Mouse (Mus musculus): Measurements from ENCODE around the gene Jam3. TPM values are rescaled to one million over a fixed set of nuclear protein-coding genes. Genes with fewer than 3 reads are reported as not detected.

Gene Jam3
- polyA plus RNA-seq, 1 experiment = 6.4 TPM

DNA sequence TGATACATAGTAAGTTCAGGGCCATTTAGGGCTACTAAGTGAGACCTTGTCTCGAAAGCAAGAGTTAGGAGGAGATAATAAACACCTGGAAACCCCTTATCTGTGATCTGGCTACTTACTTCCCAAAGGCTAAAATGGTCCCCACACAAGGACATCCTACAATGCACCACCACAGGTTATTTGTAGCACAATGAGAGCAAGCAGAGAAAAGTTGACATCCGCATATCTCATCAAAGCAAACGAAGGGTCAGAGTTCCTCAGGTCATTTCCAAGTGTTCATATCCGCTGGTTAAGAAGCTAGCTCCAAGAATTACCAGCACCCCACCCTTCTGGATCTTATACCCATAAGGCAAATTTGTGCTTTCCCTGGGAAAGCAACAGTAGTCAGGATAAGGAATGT lies 46.8 kb downstream of the Jam3 start:
- H3K27me3 ChIP-seq (ENCODE audit: control insufficient read depth, insufficient read depth, low read length) = no peaks in the 10 kb centered on the region
- no peaks in the 10 kb centered on the region for H3K4me1 ChIP-seq (ENCODE audit: control insufficient read depth, insufficient read depth, insufficient read length)
- no peak overlapping the region for H3K4me3 ChIP-seq (ENCODE audit: extremely low read depth, insufficient read depth, insufficient read length)
- no peaks in the 10 kb centered on the region for H3K36me3 ChIP-seq (ENCODE audit: control insufficient read depth, insufficient read depth, low read length)
- no peak for DNase-seq (ENCODE audit: low read depth in 1 of 2, low spot score in 2 of 2)
- 88% methylated on average over 4 of the region's 4 CpGs for WGBS
- H3K27ac ChIP-seq (ENCODE audit: insufficient read depth, low read length) = no peak overlapping the region
- TF ChIP-seq CTCF (IDR thresholded peaks at IDR 0.05; ENCODE audit: extremely low read depth, insufficient read depth, insufficient read length, insufficient replicate concordance) = no peak
- no peak for TF ChIP-seq POLR2A (IDR thresholded peaks at IDR 0.05; ENCODE audit: low read depth, low read length)

DNA sequence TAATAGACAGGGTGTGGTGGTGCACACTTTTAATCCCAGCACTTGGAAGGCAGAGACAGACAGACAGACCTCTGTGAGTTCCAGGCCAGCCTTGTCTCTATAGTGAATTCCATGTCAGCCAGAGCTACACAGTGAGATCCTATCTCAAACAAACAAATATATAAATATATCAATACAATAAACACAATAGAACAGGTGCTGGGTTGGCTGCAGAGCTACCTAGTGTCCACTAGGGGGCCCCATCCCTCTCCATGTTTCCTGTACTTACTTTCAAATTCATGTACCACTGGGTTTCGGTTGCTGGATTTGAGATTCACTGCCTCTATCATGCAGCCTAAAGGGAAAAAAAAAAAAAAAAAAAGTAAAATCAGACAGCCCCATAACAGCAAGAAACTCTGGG lies 49.1 kb downstream of the Jam3 start:
- WGBS = 32% methylated on average over 1 of the region's 1 CpGs
- Histone ChIP-seq H3K27ac (ENCODE audit: insufficient read depth, low read length) (no peak overlapping the region), H3K36me3 (ENCODE audit: control insufficient read depth, insufficient read depth, low read length) (no peaks in the 10 kb centered on the region), H3K4me3 (ENCODE audit: extremely low read depth, insufficient read depth, insufficient read length) (no peak overlapping the region), H3K27me3 (ENCODE audit: control insufficient read depth, insufficient read depth, low read length) (no peaks in the 10 kb centered on the region), H3K4me1 (ENCODE audit: control insufficient read depth, insufficient read depth, insufficient read length) (no peaks in the 10 kb centered on the region)
- no peak for DNase-seq (ENCODE audit: low read depth in 1 of 2, low spot score in 2 of 2)
- TF ChIP-seq CTCF (IDR thresholded peaks at IDR 0.05; ENCODE audit: extremely low read depth, insufficient read depth, insufficient read length, insufficient replicate concordance) = peak; percentile 23; the same call in 1 of the 2 replicates
- no peak for TF ChIP-seq POLR2A (IDR thresholded peaks at IDR 0.05; ENCODE audit: low read depth, low read length)

GRCm38 (mm10) chr9:27101466-27101865 lies 53.8 kb downstream of the Jam3 start:
- WGBS = 99% methylated on average over 6 of the region's 6 CpGs
- TF ChIP-seq CTCF (IDR thresholded peaks at IDR 0.05; ENCODE audit: extremely low read depth, insufficient read depth, insufficient read length, insufficient replicate concordance) (no peak), POLR2A (IDR thresholded peaks at IDR 0.05; ENCODE audit: low read depth, low read length) (no peak)
- H3K4me1 ChIP-seq (ENCODE audit: control insufficient read depth, insufficient read depth, insufficient read length) = no peaks in the 10 kb centered on the region
- H3K36me3 ChIP-seq (ENCODE audit: control insufficient read depth, insufficient read depth, low read length) = no peaks in the 10 kb centered on the region; the same call in 1 of the 2 replicates
- H3K27me3 ChIP-seq (ENCODE audit: control insufficient read depth, insufficient read depth, low read length) = no peaks in the 10 kb centered on the region
- no peak for DNase-seq (ENCODE audit: low read depth in 1 of 2, low spot score in 2 of 2)
- H3K27ac ChIP-seq (ENCODE audit: insufficient read depth, low read length) = no peak overlapping the region
- no peak overlapping the region for H3K4me3 ChIP-seq (ENCODE audit: extremely low read depth, insufficient read depth, insufficient read length)

GRCm38 (mm10) chr9:27099474-27099873 lies 55.7 kb downstream of the Jam3 start:
- 23% methylated on average over 4 of the region's 4 CpGs for WGBS

DNA sequence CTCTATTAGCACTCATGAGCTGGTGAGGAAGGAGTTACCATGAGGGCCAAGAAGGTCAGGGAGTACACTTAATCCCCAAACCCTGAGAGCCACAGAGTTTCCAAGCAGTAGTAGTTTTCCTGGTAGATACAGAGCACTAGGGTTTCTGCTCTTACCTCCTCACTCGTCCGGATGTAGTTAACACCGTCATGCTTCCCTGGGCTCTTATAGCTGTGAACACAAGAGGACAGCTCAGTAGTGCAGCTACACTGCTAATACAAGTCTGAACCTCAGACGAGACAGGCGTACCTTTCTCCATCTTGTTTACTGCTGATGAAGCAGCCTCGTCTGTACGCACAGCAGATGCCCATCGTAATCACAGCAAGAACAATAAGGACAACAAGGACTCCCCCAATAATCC lies 56.7 kb downstream of the Jam3 start:
- no peaks in the 10 kb centered on the region for H3K27me3 ChIP-seq (ENCODE audit: control insufficient read depth, insufficient read depth, low read length)
- DNase-seq (ENCODE audit: low read depth in 1 of 2, low spot score in 2 of 2) = no peak
- WGBS = 88% methylated on average over 8 of the region's 8 CpGs
- peaks cover 6% of the 10 kb centered on the region for H3K36me3 ChIP-seq (ENCODE audit: control insufficient read depth, insufficient read depth, low read length)
- H3K27ac ChIP-seq (ENCODE audit: insufficient read depth, low read length) = no peak overlapping the region
- H3K4me1 ChIP-seq (ENCODE audit: control insufficient read depth, insufficient read depth, insufficient read length) = no peaks in the 10 kb centered on the region
- H3K4me3 ChIP-seq (ENCODE audit: extremely low read depth, insufficient read depth, insufficient read length) = no peak overlapping the region
- TF ChIP-seq POLR2A (IDR thresholded peaks at IDR 0.05; ENCODE audit: low read depth, low read length) (no peak), CTCF (IDR thresholded peaks at IDR 0.05; ENCODE audit: extremely low read depth, insufficient read depth, insufficient read length, insufficient replicate concordance) (no peak)

More at GRCm38 (mm10) chr9:27099474-27099873, 55.7 kb downstream of the Jam3 start:
- H3K4me3 ChIP-seq (ENCODE audit: extremely low read depth, insufficient read depth, insufficient read length) = no peak overlapping the region
- DNase-seq (ENCODE audit: low read depth in 1 of 2, low spot score in 2 of 2) = no peak
- H3K4me1 ChIP-seq (ENCODE audit: control insufficient read depth, insufficient read depth, insufficient read length) = no peaks in the 10 kb centered on the region
- no peaks in the 10 kb centered on the region for H3K27me3 ChIP-seq (ENCODE audit: control insufficient read depth, insufficient read depth, low read length)
- no peak overlapping the region for H3K27ac ChIP-seq (ENCODE audit: insufficient read depth, low read length)
- TF ChIP-seq POLR2A (IDR thresholded peaks at IDR 0.05; ENCODE audit: low read depth, low read length) (no peak), CTCF (IDR thresholded peaks at IDR 0.05; ENCODE audit: extremely low read depth, insufficient read depth, insufficient read length, insufficient replicate concordance) (no peak)
- H3K36me3 ChIP-seq (ENCODE audit: control insufficient read depth, insufficient read depth, low read length) = peaks cover 2% of the 10 kb centered on the region

DNA sequence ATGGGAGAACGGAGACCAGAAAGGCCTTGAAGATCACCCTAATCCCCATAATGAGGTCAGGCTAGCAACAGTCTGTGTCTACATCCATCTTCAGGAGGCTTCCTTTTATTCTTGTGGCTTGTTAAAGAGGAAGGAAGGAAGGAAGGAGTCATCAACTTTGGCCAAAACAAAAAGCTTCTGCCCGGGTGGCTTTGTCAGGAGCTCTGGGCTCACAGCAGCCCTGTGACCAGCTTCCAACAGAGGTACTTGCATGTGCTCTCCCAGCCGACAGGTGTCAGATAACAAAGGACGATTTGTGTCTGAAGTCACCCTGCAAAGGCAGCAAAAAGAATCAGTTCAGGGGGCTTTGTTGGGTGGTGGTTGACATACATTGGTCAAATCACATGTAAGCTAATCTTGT lies 57.1 kb downstream of the Jam3 start:
- WGBS = 44% methylated on average over 4 of the region's 4 CpGs
- DNase-seq (ENCODE audit: low read depth in 1 of 2, low spot score in 2 of 2) = no peak

GRCm38 (mm10) chr9:27092916-27093315 lies 62.3 kb downstream of the Jam3 start:
- Histone ChIP-seq H3K27me3 (ENCODE audit: control insufficient read depth, insufficient read depth, low read length) (no peaks in the 10 kb centered on the region), H3K4me3 (ENCODE audit: extremely low read depth, insufficient read depth, insufficient read length) (no peak overlapping the region), H3K27ac (ENCODE audit: insufficient read depth, low read length) (no peak overlapping the region), H3K36me3 (ENCODE audit: control insufficient read depth, insufficient read depth, low read length) (peaks cover 25% of the 10 kb centered on the region), H3K4me1 (ENCODE audit: control insufficient read depth, insufficient read depth, insufficient read length) (no peaks in the 10 kb centered on the region)
- TF ChIP-seq POLR2A (IDR thresholded peaks at IDR 0.05; ENCODE audit: low read depth, low read length) (no peak), CTCF (IDR thresholded peaks at IDR 0.05; ENCODE audit: extremely low read depth, insufficient read depth, insufficient read length, insufficient replicate concordance) (no peak)
- WGBS = 97% methylated on average over 6 of the region's 6 CpGs
- DNase-seq (ENCODE audit: low read depth in 1 of 2, low spot score in 2 of 2) = no peak

More for the DNA sequence above, 57.1 kb downstream of the Jam3 start:
- Histone ChIP-seq H3K4me1 (ENCODE audit: control insufficient read depth, insufficient read depth, insufficient read length) (no peaks in the 10 kb centered on the region), H3K27ac (ENCODE audit: insufficient read depth, low read length) (no peak overlapping the region), H3K4me3 (ENCODE audit: extremely low read depth, insufficient read depth, insufficient read length) (no peak overlapping the region), H3K36me3 (ENCODE audit: control insufficient read depth, insufficient read depth, low read length) (peaks cover 6% of the 10 kb centered on the region), H3K27me3 (ENCODE audit: control insufficient read depth, insufficient read depth, low read length) (no peaks in the 10 kb centered on the region)
- TF ChIP-seq POLR2A (IDR thresholded peaks at IDR 0.05; ENCODE audit: low read depth, low read length) = no peak
- TF ChIP-seq CTCF (IDR thresholded peaks at IDR 0.05; ENCODE audit: extremely low read depth, insufficient read depth, insufficient read length, insufficient replicate concordance) = no peak
